Comparison of ENCODE assay signal across 28 mouse cellular contexts in the genomic region with DNA sequence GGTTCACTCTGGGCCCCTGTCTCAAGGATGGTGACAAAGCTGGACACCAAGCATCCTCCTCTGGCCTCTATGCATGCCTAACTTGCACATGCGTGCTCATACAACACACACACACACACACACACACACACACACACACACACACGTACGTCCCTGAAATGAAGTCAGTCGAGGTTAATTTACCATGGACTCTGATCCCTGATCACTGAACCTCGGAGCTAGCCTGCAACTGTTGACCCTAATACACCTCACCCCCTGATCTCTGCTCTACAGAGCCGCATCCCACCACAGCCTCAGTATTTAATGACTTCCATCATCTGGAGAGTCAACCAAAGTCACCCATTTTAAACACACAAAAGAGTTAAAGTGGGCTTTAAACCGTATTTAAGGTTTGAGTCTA. TPM values are rescaled to one million over a fixed set of nuclear protein-coding genes. Genes with fewer than 3 reads are reported as not detected.
A peak's percentile ranks its signal among the peaks of the same experiment; 100 is the strongest.
DNase-seq lines count a peak whose midpoint lies in the region; ATAC-seq and TF ChIP-seq lines count a peak whose summit lies in the region.
"Had no signal": no experiment of that assay in that cellular context is flagged by ENCODE, and none has a peak within 500 bp of the region (broad histone marks: within the 10 kb centered on the region; RNA-seq: fewer than 3 reads in every experiment).

No protein-coding gene starts in this region.

- no peak for TF ChIP-seq CTCF in heart, postnatal 0 days (IDR thresholded peaks at IDR 0.05; ENCODE audit: low read depth)
- no peak for TF ChIP-seq CTCF in kidney, adult 2 months (conservative IDR thresholded peaks at IDR 0.05; ENCODE audit: insufficient read depth, insufficient read length, low read depth, low read length)

- H3K9ac ChIP-seq in heart, postnatal 0 days (replicated peaks; ENCODE audit: low read depth, low read length): no peak overlapping the region
- no peak overlapping the region for H3K9ac ChIP-seq in heart, embryonic 12.5 days
- H3K9ac ChIP-seq in kidney, embryonic 14.5 days (ENCODE audit: low read depth, low read length): no peak overlapping the region
- H3K9ac ChIP-seq: embryonic facial prominence, embryonic 12.5 days; forebrain, embryonic 12.5 days; hindbrain, embryonic 12.5 days had no signal

- H3K4me2 ChIP-seq in heart, postnatal 0 days (ENCODE audit: low read depth, low read length): peak overlapping the region; percentile 44; the same call in 1 of the 2 replicates
- H3K4me2 ChIP-seq in heart, embryonic 12.5 days: no peak overlapping the region
- no peak overlapping the region for H3K4me2 ChIP-seq in kidney, embryonic 14.5 days (replicated peaks; ENCODE audit: low read depth, low read length)
- H3K4me2 ChIP-seq: embryonic facial prominence, embryonic 12.5 days; forebrain, embryonic 12.5 days had no signal

- no peaks in the 10 kb centered on the region for H3K27me3 ChIP-seq in heart, postnatal 0 days (ENCODE audit: control insufficient read depth, insufficient read depth, low read length)
- H3K27me3 ChIP-seq in heart, embryonic 12.5 days (replicated peaks): no peaks in the 10 kb centered on the region
- H3K27me3 ChIP-seq in kidney, adult 2 months (replicated peaks; ENCODE audit: control insufficient read depth, insufficient read depth, low read length): no peaks in the 10 kb centered on the region
- H3K27me3 ChIP-seq in kidney, embryonic 14.5 days (ENCODE audit: control insufficient read depth, insufficient read depth, low read length): no peaks in the 10 kb centered on the region
- H3K27me3 ChIP-seq: embryonic facial prominence, embryonic 12.5 days; forebrain, embryonic 12.5 days; heart, embryonic 13.5 days; hindbrain, embryonic 12.5 days had no signal

- H3K36me3 ChIP-seq in heart, postnatal 0 days (replicated peaks; ENCODE audit: control insufficient read depth, insufficient read depth, low read length): no peaks in the 10 kb centered on the region
- no peaks in the 10 kb centered on the region for H3K36me3 ChIP-seq in heart, embryonic 12.5 days
- H3K36me3 ChIP-seq in kidney, adult 2 months (ENCODE audit: control insufficient read depth, insufficient read depth, low read length): no peaks in the 10 kb centered on the region
- H3K36me3 ChIP-seq in kidney, embryonic 14.5 days (ENCODE audit: control insufficient read depth, insufficient read depth, low read length): no peaks in the 10 kb centered on the region
- H3K36me3 ChIP-seq: embryonic facial prominence, embryonic 12.5 days; forebrain, embryonic 12.5 days; heart, embryonic 13.5 days; hindbrain, embryonic 12.5 days had no signal

- no peak for TF ChIP-seq EP300 in heart, postnatal 0 days (IDR thresholded peaks at IDR 0.05; ENCODE audit: low read depth)

- ATAC-seq in heart, postnatal 0 days (ENCODE audit: insufficient read depth, low read depth): no peak
- ATAC-seq in heart, embryonic 12.5 days (ENCODE audit: insufficient number of reproducible peaks, low FRiP score): no peak
- peak; percentile 58; the same call in 1 of the 2 replicates for ATAC-seq in kidney, embryonic 14.5 days (ENCODE audit: low FRiP score, low TSS enrichment)
- ATAC-seq in erythroid progenitor cell, adult 5-6 weeks (replicated peaks; ENCODE audit: low FRiP score, poor library complexity, severe bottlenecking): no peak
- ATAC-seq: forebrain, embryonic 16.5 days; hindbrain, embryonic 16.5 days had no signal

- H3K4me1 ChIP-seq in heart, postnatal 0 days (ENCODE audit: control insufficient read depth, insufficient read depth): no peaks in the 10 kb centered on the region
- H3K4me1 ChIP-seq in heart, embryonic 12.5 days (replicated peaks): peaks cover 21% of the 10 kb centered on the region
- H3K4me1 ChIP-seq in kidney, adult 2 months (ENCODE audit: control insufficient read depth, insufficient read depth, low read length): no peaks in the 10 kb centered on the region; the same call in 1 of the 2 replicates
- H3K4me1 ChIP-seq in kidney, embryonic 14.5 days (ENCODE audit: control insufficient read depth, insufficient read depth, low read length): peaks cover 11% of the 10 kb centered on the region; the same call in 1 of the 2 replicates
- H3K4me1 ChIP-seq: embryonic facial prominence, embryonic 12.5 days had no signal

- WGBS in heart, postnatal 0 days: 88% methylated on average over 7 of the region's 7 CpGs
- 82% methylated on average over 7 of the region's 7 CpGs for WGBS in heart, embryonic 12.5 days
- 52% methylated on average over 7 of the region's 7 CpGs for WGBS in kidney, adult 2 months
- WGBS in kidney, embryonic 14.5 days: 31% methylated on average over 7 of the region's 7 CpGs

- H3K27ac ChIP-seq in heart, postnatal 0 days (ENCODE audit: low read depth): no peak overlapping the region
- no peak overlapping the region for H3K27ac ChIP-seq in heart, embryonic 12.5 days (ENCODE audit: poor library complexity, severe bottlenecking)
- no peak overlapping the region for H3K27ac ChIP-seq in kidney, adult 2 months (ENCODE audit: insufficient read depth, low read depth, low read length)
- no peak overlapping the region for H3K27ac ChIP-seq in kidney, embryonic 14.5 days (ENCODE audit: low read depth, low read length)
- H3K27ac ChIP-seq: embryonic facial prominence, embryonic 12.5 days; forebrain, embryonic 12.5 days; hindbrain, embryonic 12.5 days had no signal

- H3K4me3 ChIP-seq in heart, postnatal 0 days (ENCODE audit: low read depth, low read length): no peak overlapping the region
- no peak overlapping the region for H3K4me3 ChIP-seq in heart, embryonic 12.5 days
- H3K4me3 ChIP-seq in kidney, adult 2 months (ENCODE audit: insufficient read depth, low read depth, low read length): no peak overlapping the region
- no peak overlapping the region for H3K4me3 ChIP-seq in kidney, embryonic 14.5 days (ENCODE audit: low read length)
- H3K4me3 ChIP-seq: embryonic facial prominence, embryonic 12.5 days; forebrain, embryonic 12.5 days; hindbrain, embryonic 12.5 days had no signal

- no peak for DNase-seq in heart, postnatal 0 days (ENCODE audit: low spot score)
- peak; percentile 78 for DNase-seq in kidney, adult 2 months
- peak; percentile 7 for DNase-seq in kidney, postnatal 14 days
- no peak for DNase-seq in urinary bladder, postnatal 25 days (ENCODE audit: low spot score)
- DNase-seq in cerebellum, adult 9-11 months: no peak
- DNase-seq: adrenal gland, adult 2 months; adrenal gland, postnatal 25 days; cerebellum, adult 18-20 months; cerebellum, postnatal 14 days; embryo, embryonic 11 days; gastrocnemius, postnatal 10 days; heart, postnatal 10 days had no signal

- no peaks in the 10 kb centered on the region for H3K9me3 ChIP-seq in heart, postnatal 0 days (replicated peaks; ENCODE audit: control insufficient read depth, low read length)
- no peaks in the 10 kb centered on the region for H3K9me3 ChIP-seq in heart, embryonic 12.5 days (replicated peaks)
- H3K9me3 ChIP-seq in kidney, embryonic 14.5 days (ENCODE audit: control insufficient read depth, low read length): no peaks in the 10 kb centered on the region
- H3K9me3 ChIP-seq: embryonic facial prominence, embryonic 12.5 days; forebrain, embryonic 12.5 days; heart, embryonic 13.5 days; hindbrain, embryonic 12.5 days had no signal

- TF ChIP-seq POLR2A in kidney, adult 2 months (IDR thresholded peaks at IDR 0.05; ENCODE audit: low read depth, low read length): no peak

RNA-seq across cellular contexts. Expression of a gene that starts 35.9 kb away (rescaled TPM):
- not detected in 2 replicates for total RNA-seq in heart, postnatal 0 days (2014; rRNA removed; ENCODE audit: low replicate concordance)
- polyA plus RNA-seq in heart, postnatal 0 days (2015; fragmentation: Nextera tagmentation; extraction: Ambion mirVana): not detected in 2 replicates
- not detected in 2 replicates for polyA plus RNA-seq in heart, embryonic 12.5 days (2016; fragmentation: Nextera tagmentation; extraction: Ambion mirVana)
- polyA plus RNA-seq in kidney, adult 2 months (2012; rRNA removed): 3.1 and 3.5 TPM in 2 replicates
- polyA plus RNA-seq in kidney, embryonic 14.5 days (2014; fragmentation: Nextera tagmentation; extraction: Ambion mirVana): 0.39 and 0.51 TPM in 2 replicates
- total RNA-seq in erythroid progenitor cell, adult 5-6 weeks (2015; ENCODE audit: low replicate concordance): not detected in 2 replicates
- not detected in 2 replicates for total RNA-seq in erythroid progenitor cell, adult 5-6 weeks (2017; ENCODE audit: low replicate concordance)
- total RNA-seq: adrenal gland, adult 2 months; adrenal gland, postnatal 25 days; common myeloid progenitor, adult 5-6 weeks; gastrocnemius, postnatal 10 days; gastrocnemius, postnatal 4 days; heart, adult 18-20 months; heart, postnatal 10 days; heart, postnatal 4 days; MEL had no signal
- polyA plus RNA-seq: adrenal gland, adult 2 months; C2C12; forebrain, embryonic 12.5 days; forebrain, embryonic 16.5 days; frontal cortex, adult 2 months; heart, embryonic 13.5 days; hindbrain, embryonic 12.5 days; hindbrain, embryonic 16.5 days had no signal

Comparison
In these comparisons a context has a peak if more than half of its experiments do, and no peak if none do; other contexts are left out.
1. DNase-seq: peak in kidney, adult 2 months (single experiment) and kidney, postnatal 14 days (single experiment); none in heart, postnatal 0 days (single experiment), urinary bladder, postnatal 25 days (single experiment) and cerebellum, adult 9-11 months (single experiment).